Mouse (Mus musculus): ENCODE results near the gene Sec14l1. TPM values are rescaled to one million over a fixed set of nuclear protein-coding genes. Genes with fewer than 3 reads are reported as not detected.

Gene Sec14l1
- polyA plus RNA-seq, 1 experiment from 2014 or later = 73.9 TPM

DNA sequence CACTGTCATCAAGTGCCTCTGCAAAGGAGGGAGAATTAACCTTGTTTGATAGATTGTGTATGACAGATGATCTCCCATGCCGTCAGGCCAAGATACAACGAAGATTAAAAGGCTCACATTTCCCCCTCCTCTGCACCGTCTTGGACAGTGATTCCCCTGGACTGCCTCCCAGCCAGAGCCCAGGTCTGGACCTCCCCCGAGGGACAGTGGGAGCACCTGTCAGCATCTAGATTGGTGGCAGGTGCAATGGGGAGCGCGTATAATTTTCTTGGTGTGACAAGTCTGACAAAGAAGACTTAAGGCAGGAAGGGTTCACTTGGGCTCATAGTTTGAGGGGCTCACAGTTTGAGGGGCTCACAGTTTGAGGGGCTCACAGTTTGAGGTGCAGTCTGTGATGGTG is 48.8 kb downstream of the Sec14l1 start:
- peaks cover 18% of the 10 kb centered on the region; the same call in 1 of the 2 replicates for H3K4me1 ChIP-seq
- H3K4me3 ChIP-seq = no peak overlapping the region
- H3K36me3 ChIP-seq = peaks cover 7% of the 10 kb centered on the region; the same call in 1 of the 2 replicates
- ATAC-seq (ENCODE audit: borderline replicate concordance, extremely low read depth, low FRiP score, low TSS enrichment) = no peak
- whole genome bisulfite sequencing = 60% methylated on average over 6 of the region's 6 CpGs
- H3K4me2 ChIP-seq = no peak overlapping the region
- no peak overlapping the region for H3K27ac ChIP-seq
- no peaks in the 10 kb centered on the region for H3K27me3 ChIP-seq
- H3K9me3 ChIP-seq = no peaks in the 10 kb centered on the region
- H3K9ac ChIP-seq = no peak overlapping the region

DNA sequence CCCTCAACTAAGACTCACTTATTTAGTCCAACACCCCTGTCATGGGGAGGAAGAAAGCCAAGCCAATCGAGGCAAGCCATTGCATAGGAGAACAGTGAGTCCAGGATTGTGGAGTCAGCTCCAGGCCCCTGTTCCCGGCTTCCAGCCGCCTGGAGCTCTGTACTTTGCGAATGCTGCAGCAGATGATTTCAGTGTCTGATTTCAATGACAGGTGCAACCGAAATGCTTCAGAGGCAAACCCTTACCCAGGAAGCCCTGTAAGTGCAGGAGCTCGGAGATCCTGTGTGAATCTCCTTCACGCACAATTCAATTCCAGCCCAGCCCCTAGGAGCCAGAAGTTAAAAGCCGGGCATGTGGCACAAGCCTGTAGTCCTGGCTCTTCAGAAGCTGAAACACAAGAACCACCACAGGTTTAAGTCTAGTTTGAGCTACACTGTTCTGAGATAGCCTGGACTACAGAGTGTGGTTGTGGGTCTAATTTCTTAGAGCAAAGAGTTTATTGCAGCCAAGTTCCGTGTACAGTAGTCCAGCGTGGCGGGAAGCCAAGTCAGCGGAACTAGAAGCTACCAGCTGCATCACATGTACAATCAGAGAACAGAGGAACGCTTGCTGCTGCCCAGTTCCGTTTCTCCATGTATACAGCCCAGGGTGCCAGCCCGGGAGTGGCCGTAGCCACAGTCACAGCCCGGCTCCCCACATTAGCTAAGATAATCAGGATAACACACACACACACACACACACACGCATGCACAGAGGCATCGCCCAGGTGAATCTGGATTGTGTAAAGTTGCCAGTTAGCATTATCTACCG is 53.5 kb downstream of the Sec14l1 start:
- Histone ChIP-seq H3K9me3 (no peaks in the 10 kb centered on the region), H3K27ac (no peak overlapping the region), H3K4me2 (no peak overlapping the region), H3K9ac (no peak overlapping the region), H3K36me3 (no peaks in the 10 kb centered on the region), H3K4me1 (peaks cover 6% of the 10 kb centered on the region; the same call in 1 of the 2 replicates), H3K27me3 (no peaks in the 10 kb centered on the region), H3K4me3 (no peak overlapping the region)
- ATAC-seq (ENCODE audit: borderline replicate concordance, extremely low read depth, low FRiP score, low TSS enrichment) = no peak
- 70% methylated on average over 20 of the region's 20 CpGs for WGBS

DNA sequence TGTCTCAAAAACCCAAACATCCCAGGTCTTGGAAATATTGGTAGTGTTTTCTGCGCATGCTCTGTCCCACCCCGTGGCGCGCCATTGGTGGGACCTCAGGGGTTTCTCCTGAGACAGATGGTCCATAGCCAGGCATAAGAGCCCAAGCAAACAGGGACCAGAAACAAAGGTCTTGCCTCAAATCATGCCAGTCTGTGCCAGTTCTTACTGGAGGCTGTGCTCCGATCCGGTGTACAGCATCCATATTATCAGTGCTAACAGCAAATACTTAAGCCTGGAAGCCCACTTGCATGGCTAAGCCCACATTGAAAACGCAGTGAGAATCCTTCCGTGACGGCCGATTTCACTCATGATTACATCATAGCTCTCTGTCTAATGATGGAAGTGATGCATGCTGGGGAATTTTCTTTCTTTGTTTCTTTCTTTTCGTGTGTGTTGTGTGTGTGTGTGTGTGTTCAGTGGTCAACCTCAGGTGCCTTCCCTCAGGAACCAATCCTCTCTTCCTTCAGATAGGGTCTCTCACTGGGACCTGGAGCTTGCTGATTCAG is 54.2 kb downstream of the Sec14l1 start:
- WGBS = 88% methylated on average over 11 of the region's 11 CpGs
- no peak for ATAC-seq (ENCODE audit: borderline replicate concordance, extremely low read depth, low FRiP score, low TSS enrichment)
- Histone ChIP-seq H3K27me3 (no peaks in the 10 kb centered on the region), H3K4me2 (no peak overlapping the region), H3K27ac (no peak overlapping the region), H3K36me3 (no peaks in the 10 kb centered on the region), H3K9ac (no peak overlapping the region), H3K4me3 (no peak overlapping the region), H3K9me3 (no peaks in the 10 kb centered on the region), H3K4me1 (peaks cover 7% of the 10 kb centered on the region; the same call in 1 of the 2 replicates)

GRCm38 (mm10) chr11:117169801-117170565 is 55.0 kb downstream of the Sec14l1 start:
- no peaks in the 10 kb centered on the region for H3K36me3 ChIP-seq
- H3K27ac ChIP-seq = no peak overlapping the region
- no peaks in the 10 kb centered on the region for H3K27me3 ChIP-seq
- ATAC-seq (ENCODE audit: borderline replicate concordance, extremely low read depth, low FRiP score, low TSS enrichment) = no peak
- H3K4me3 ChIP-seq = no peak overlapping the region
- no peaks in the 10 kb centered on the region for H3K9me3 ChIP-seq
- H3K4me1 ChIP-seq = peaks cover 15% of the 10 kb centered on the region
- H3K4me2 ChIP-seq = no peak overlapping the region
- WGBS = 92% methylated on average over 19 of the region's 19 CpGs
- no peak overlapping the region for H3K9ac ChIP-seq

GRCm38 (mm10) chr11:117174098-117174892 is 59.3 kb downstream of the Sec14l1 start:
- WGBS = 27% methylated on average over 18 of the region's 18 CpGs
- Histone ChIP-seq H3K4me3 (peak overlapping the region; percentile 36), H3K4me2 (peak overlapping the region; percentile 58), H3K4me1 (peaks cover 19% of the 10 kb centered on the region), H3K27ac (peak overlapping the region; percentile 74), H3K36me3 (no peaks in the 10 kb centered on the region), H3K9me3 (no peaks in the 10 kb centered on the region), H3K9ac (peak overlapping the region; percentile 21; the same call in 1 of the 2 replicates), H3K27me3 (no peaks in the 10 kb centered on the region)
- ATAC-seq (ENCODE audit: borderline replicate concordance, extremely low read depth, low FRiP score, low TSS enrichment) = no peak

DNA sequence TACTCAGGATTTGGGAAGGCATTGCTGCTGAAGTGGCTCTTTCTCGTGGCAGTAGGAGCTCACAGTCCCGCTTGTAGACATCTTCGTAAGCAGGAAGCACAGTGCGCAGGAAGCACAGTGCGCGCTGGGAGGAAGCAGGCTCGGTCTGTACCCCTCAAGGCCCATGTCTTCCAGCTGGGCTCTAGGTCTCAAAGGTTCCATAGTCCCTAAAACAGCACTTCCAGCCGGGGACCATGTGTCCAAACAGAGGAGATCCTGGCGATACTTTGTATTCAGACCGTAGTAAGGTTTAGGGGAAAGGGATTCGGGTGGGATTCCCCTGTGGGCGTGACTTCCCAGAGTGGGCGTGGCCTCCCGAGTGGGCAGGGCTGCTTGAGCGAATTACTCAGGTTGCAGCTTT is 60.0 kb downstream of the Sec14l1 start:
- Histone ChIP-seq H3K9ac (peak overlapping the region; percentile 21), H3K27ac (peak overlapping the region; percentile 74), H3K9me3 (no peaks in the 10 kb centered on the region), H3K4me1 (peaks cover 19% of the 10 kb centered on the region), H3K4me3 (peak overlapping the region; percentile 36), H3K36me3 (no peaks in the 10 kb centered on the region), H3K27me3 (no peaks in the 10 kb centered on the region), H3K4me2 (peak overlapping the region; percentile 58)
- 27% methylated on average over 15 of the region's 15 CpGs for WGBS
- no peak for ATAC-seq (ENCODE audit: borderline replicate concordance, extremely low read depth, low FRiP score, low TSS enrichment)

DNA sequence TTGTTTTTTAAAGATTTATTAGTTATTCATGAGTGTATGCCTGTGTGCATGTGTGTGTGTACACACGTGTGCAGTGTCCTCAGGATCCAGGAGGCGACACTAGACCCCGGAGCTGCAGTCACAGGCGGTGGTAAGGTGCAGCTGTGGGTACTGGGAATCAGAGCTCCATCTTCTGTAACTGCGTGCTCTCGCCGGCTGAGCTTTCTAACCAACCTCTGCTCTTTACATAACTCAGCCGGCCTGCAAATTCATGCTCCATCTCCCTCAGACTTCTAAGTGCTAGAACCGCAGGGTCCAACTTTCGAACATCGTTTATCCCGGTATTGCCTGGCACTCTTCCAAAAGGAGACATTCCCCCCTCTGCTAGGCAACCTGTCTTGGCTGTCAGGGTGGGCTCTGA is 60.5 kb downstream of the Sec14l1 start:
- ATAC-seq (ENCODE audit: borderline replicate concordance, extremely low read depth, low FRiP score, low TSS enrichment) = no peak
- WGBS = 57% methylated on average over 12 of the region's 12 CpGs
- H3K27ac ChIP-seq = no peak overlapping the region
- H3K27me3 ChIP-seq = no peaks in the 10 kb centered on the region
- H3K9ac ChIP-seq = no peak overlapping the region
- no peak overlapping the region for H3K4me3 ChIP-seq
- H3K4me1 ChIP-seq = peaks cover 19% of the 10 kb centered on the region
- peak overlapping the region; percentile 58 for H3K4me2 ChIP-seq
- H3K9me3 ChIP-seq = no peaks in the 10 kb centered on the region
- no peaks in the 10 kb centered on the region for H3K36me3 ChIP-seq

DNA sequence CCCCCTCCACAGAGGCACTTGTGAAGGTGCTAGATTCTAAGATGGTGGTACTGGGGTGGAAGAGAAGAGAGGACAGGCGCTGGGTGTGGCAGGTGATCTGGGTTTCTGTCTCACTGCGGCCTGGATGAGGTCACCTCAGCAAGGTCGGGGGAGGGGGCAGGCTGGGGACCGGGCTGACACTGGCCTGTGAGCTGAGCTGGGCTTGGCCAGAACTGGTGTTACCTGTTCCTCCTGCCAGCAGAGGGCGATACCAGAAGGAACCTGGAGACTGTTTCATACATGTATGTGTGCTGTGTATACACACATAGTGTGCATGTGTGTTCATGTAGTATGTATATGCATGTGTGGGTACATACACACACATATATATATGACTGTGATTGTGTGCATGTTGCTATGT is 61.3 kb downstream of the Sec14l1 start:
- H3K27ac ChIP-seq = no peak overlapping the region
- H3K36me3 ChIP-seq = no peaks in the 10 kb centered on the region
- no peak overlapping the region for H3K9ac ChIP-seq
- H3K4me3 ChIP-seq = no peak overlapping the region
- no peak overlapping the region for H3K4me2 ChIP-seq
- no peaks in the 10 kb centered on the region for H3K27me3 ChIP-seq
- WGBS = 32% methylated on average over 5 of the region's 5 CpGs
- H3K9me3 ChIP-seq = no peaks in the 10 kb centered on the region
- peak; percentile 20; the same call in 1 of the 2 replicates for ATAC-seq (ENCODE audit: borderline replicate concordance, extremely low read depth, low FRiP score, low TSS enrichment)
- H3K4me1 ChIP-seq = peaks cover 19% of the 10 kb centered on the region

GRCm38 (mm10) chr11:117176900-117177299 is 61.9 kb downstream of the Sec14l1 start:
- no peak overlapping the region for H3K27ac ChIP-seq
- no peaks in the 10 kb centered on the region for H3K27me3 ChIP-seq
- 0 out of 2 replicates have a peak, but pooled peaks have one; percentile 6 for ATAC-seq (ENCODE audit: borderline replicate concordance, extremely low read depth, low FRiP score, low TSS enrichment)
- no peak overlapping the region for H3K9ac ChIP-seq
- H3K36me3 ChIP-seq = no peaks in the 10 kb centered on the region
- no peak overlapping the region for H3K4me2 ChIP-seq
- no peaks in the 10 kb centered on the region for H3K9me3 ChIP-seq
- H3K4me3 ChIP-seq = no peak overlapping the region
- 65% methylated on average over 5 of the region's 5 CpGs for WGBS
- peaks cover 19% of the 10 kb centered on the region for H3K4me1 ChIP-seq

- H3K36me3 ChIP-seq = no peaks in the 10 kb centered on the region
- H3K4me2 ChIP-seq = no peak overlapping the region
- H3K27me3 ChIP-seq = no peaks in the 10 kb centered on the region
- H3K4me1 ChIP-seq = peaks cover 19% of the 10 kb centered on the region
- H3K4me3 ChIP-seq = no peak overlapping the region
- H3K9ac ChIP-seq = no peak overlapping the region
- peak; percentile 71 for ATAC-seq (ENCODE audit: borderline replicate concordance, extremely low read depth, low FRiP score, low TSS enrichment)
- H3K9me3 ChIP-seq = no peaks in the 10 kb centered on the region
- 49% methylated on average over 9 of the region's 11 CpGs for WGBS
- H3K27ac ChIP-seq = no peak overlapping the region
These were observed 62.5 kb downstream of the Sec14l1 start for GRCm38 (mm10) chr11:117177303-117177979.

DNA sequence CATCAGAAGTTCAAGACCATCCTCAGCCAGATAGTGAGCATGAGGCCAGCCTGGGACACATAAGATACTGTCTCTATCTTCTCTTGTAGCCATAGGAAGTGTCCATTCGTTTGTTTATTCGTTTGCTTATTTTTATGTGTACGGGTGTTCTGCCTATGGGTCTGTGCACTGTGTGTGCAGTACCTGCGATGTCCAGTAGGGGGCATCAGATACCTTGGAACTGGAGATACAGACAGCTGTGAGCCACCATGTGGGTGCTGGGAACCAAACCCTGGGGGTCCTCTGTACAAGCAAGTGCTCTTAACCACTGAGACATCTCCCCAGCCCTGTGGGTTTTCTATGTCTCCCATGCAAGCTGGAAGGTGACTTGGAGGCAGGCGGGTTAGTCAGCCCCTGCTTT is 64.9 kb downstream of the Sec14l1 start:
- Histone ChIP-seq H3K36me3 (no peaks in the 10 kb centered on the region), H3K4me1 (peaks cover 9% of the 10 kb centered on the region), H3K27ac (no peak overlapping the region), H3K4me2 (no peak overlapping the region), H3K9ac (no peak overlapping the region), H3K27me3 (no peaks in the 10 kb centered on the region), H3K9me3 (no peaks in the 10 kb centered on the region), H3K4me3 (no peak overlapping the region)
- ATAC-seq (ENCODE audit: borderline replicate concordance, extremely low read depth, low FRiP score, low TSS enrichment) = no peak
- WGBS = 76% methylated on average over 5 of the region's 5 CpGs

Measured in lung, embryonic 15.5 days (tissue).